Mouse (Mus musculus) lung, postnatal 0 days (tissue): ENCODE measurements around the gene Gabbr2.

Experiments
- CTCF ChIP-seq: IDR thresholded peaks from 2 replicates; pipeline ENCODE4 v1.5.1; 2016; ENCODE audit warnings: antibody characterized with exemption, mild to moderate bottlenecking
- EP300 ChIP-seq: IDR thresholded peaks from 2 replicates; pipeline ENCODE4 v1.6.1; 2016; ENCODE audit warnings: antibody characterized with exemption, mild to moderate bottlenecking, control low read depth

GRCm38 (mm10) chr4:46690023-46690420, 301.7 kb downstream of the Gabbr2 start:
- TF ChIP-seq CTCF (no peak), EP300 (no peak)
